Mouse (Mus musculus) heart, embryonic 14.5 days (tissue): ENCODE measurements around the gene Pdxdc1. TPM values are rescaled to one million over a fixed set of nuclear protein-coding genes. Genes with fewer than 3 reads are reported as not detected.

Experiments used
- ATAC-seq: fragments of 200-750 bp; cut with Nextera tagmentation; 2 replicates; pipeline ENCODE4 v1.8.0; 2017; ENCODE audit warnings: low read depth, moderate TSS enrichment; ENCODE audit not compliant: insufficient number of reproducible peaks, insufficient read depth, low FRiP score
- H3K27ac ChIP-seq, 2 experiments: fragments of 200-500 bp in 1 of 2; fragments of 300-500 bp in 1 of 2; sonication (generic) in 1 of 2; replicated peaks in 1 of 2; 2 replicates each; pipeline ENCODE4 v1.5.1; 2012 to 2014; ENCODE audit warnings: low read depth in 2 of 2, low read length in 2 of 2, control low read depth in 1 of 2, mild to moderate bottlenecking in 1 of 2, mixed read lengths in 1 of 2; ENCODE audit not compliant: control insufficient read depth in 1 of 2, insufficient read depth in 1 of 2
- H3K27me3 ChIP-seq: fragments of 300-500 bp; sonication (generic); 2 replicates; pipeline ENCODE4 v1.6.1; 2014; ENCODE audit warnings: mild to moderate bottlenecking, low read length, control low read depth; ENCODE audit not compliant: control insufficient read depth, insufficient read depth
- H3K36me3 ChIP-seq: fragments of 300-500 bp; sonication (generic); 2 replicates; pipeline ENCODE4 v1.6.1; 2014; ENCODE audit warnings: mild to moderate bottlenecking, control low read depth, low read length, mixed read lengths; ENCODE audit not compliant: control insufficient read depth, insufficient read depth
- H3K4me1 ChIP-seq, 2 experiments: fragments of 200-500 bp in 1 of 2; fragments of 300-500 bp in 1 of 2; sonication (generic) in 1 of 2; 2 replicates each; pipeline ENCODE4 v1.6.1; 2012 to 2014; ENCODE audit warnings: low read length in 2 of 2, control low read depth in 1 of 2, mixed read lengths in 1 of 2; ENCODE audit not compliant: control insufficient read depth in 2 of 2, insufficient read depth in 2 of 2
- H3K4me2 ChIP-seq: fragments of 300-500 bp; sonication (generic); 2 replicates; pipeline ENCODE4 v1.6.1; 2014; ENCODE audit warnings: mild to moderate bottlenecking, low read length
- H3K4me3 ChIP-seq, 2 experiments: fragments of 200-500 bp in 1 of 2; fragments of 300-500 bp in 1 of 2; sonication (generic) in 1 of 2; 2 replicates each; pipeline ENCODE4 v1.5.1; 2012 to 2014; ENCODE audit warnings: low read length in 2 of 2, mild to moderate bottlenecking in 2 of 2, control low read depth in 1 of 2, low read depth in 1 of 2, moderate library complexity in 1 of 2; ENCODE audit not compliant: control insufficient read depth in 1 of 2, insufficient read depth in 1 of 2
- H3K9ac ChIP-seq: fragments of 300-500 bp; sonication (generic); 2 replicates; pipeline ENCODE4 v1.6.1; 2014; ENCODE audit warnings: mild to moderate bottlenecking, low read length
- H3K9me3 ChIP-seq: fragments of 300-500 bp; sonication (generic); 2 replicates; pipeline ENCODE4 v1.6.1; 2016; ENCODE audit warnings: low read length, control low read depth; ENCODE audit not compliant: control insufficient read depth
- WGBS: fragments of 180-500 bp; shearing (Covaris S2); extraction: QIAGEN DNeasy Blood & Tissue Kit; methylation state at CpG from one replicate; pipeline ENCODE4 v1.1.7; 2014; 5-methylcytosine and 5-hydroxymethylcytosine counted together
- polyA plus RNA-seq: library from polyadenylated mRNA; unstranded; fragments of >200 nt; fragmentation: Nextera tagmentation; extraction: Ambion mirVana; gene quantifications from 2 replicates; pipeline ENCODE4 v1.2.1, GENCODE M21; 2014

The Pdxdc1 gene
- polyA plus RNA-seq, 1 experiment from 2014 or later, result 73.0 TPM

DNA sequence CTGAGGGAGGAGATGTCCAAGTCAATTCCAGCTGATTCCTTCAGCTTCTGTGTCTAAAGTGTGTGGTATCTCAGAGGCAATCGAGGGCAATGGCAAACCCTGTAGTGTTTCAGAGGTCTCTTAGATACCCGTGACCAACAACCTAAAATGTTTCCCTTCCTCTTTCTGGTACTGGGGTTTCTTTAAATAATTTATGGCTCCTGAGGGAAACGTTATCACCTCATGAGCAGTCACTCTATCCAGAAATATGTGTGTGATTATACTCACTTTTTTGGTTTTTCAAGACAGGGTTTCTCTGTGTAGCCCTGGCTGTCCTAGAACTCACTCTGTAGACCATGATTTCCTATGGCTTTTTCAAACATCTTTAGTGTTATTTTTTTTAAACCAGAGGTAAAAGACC is 4.4 kb upstream of the Pdxdc1 start:
- Histone ChIP-seq H3K9ac (no peak overlapping the region), H3K9me3 (no peaks in the 10 kb centered on the region), H3K27me3 (no peaks in the 10 kb centered on the region), H3K27ac (no peak overlapping the region), H3K36me3 (no peaks in the 10 kb centered on the region), H3K4me3 (no peak overlapping the region), H3K4me2 (no peak overlapping the region), H3K4me1 (peaks cover 0 to 3% of the 10 kb centered on the region in 2 experiments; a peak in 2 of 4 replicates)
- no peak for ATAC-seq
- WGBS, result 75% methylated on average over 3 of the region's 3 CpGs

- Histone ChIP-seq H3K4me1 (peaks cover 4 to 13% of the 10 kb centered on the region in 2 experiments; a peak in 3 of 4 replicates), H3K27ac (peak overlapping the region; percentile 78 to 95)
- WGBS, result 7% methylated on average over 8 of the region's 8 CpGs
Observed at GRCm38 (mm10) chr16:13903488-13903887, 557 bp upstream of the Pdxdc1 start.

DNA sequence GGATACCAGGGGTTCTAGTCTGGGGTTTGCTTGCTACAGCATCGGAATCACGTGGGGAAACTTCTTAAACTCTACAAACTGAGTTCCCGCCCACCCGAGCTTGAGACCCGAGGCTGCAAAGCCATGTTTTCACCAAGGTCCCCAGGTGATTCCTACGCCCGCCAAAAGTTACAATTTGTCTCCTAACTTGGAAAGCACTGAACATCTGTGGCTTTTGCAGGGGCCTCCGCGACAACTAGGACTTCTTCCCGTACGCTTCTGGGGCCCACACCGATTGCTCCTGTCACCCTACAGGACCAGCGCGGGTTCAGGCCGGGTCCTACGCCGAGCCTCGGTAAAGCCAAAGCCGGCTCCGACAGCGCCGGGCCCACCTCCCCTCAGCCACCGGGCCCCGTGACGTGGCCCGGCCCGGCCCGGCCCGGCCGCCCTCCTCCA is 517 bp downstream of the Pdxdc1 start:
- Histone ChIP-seq H3K4me1 (peaks cover 4 to 13% of the 10 kb centered on the region in 2 experiments; a peak in 3 of 4 replicates), H3K9me3 (no peaks in the 10 kb centered on the region), H3K27me3 (no peaks in the 10 kb centered on the region), H3K27ac (peak overlapping the region; percentile 57 to 78), H3K4me3 (peak overlapping the region; percentile 77 to 97), H3K4me2 (peak overlapping the region; percentile 81), H3K36me3 (no peaks in the 10 kb centered on the region), H3K9ac (peak overlapping the region; percentile 96)
- 1% methylated on average over 29 of the region's 30 CpGs for WGBS
- ATAC-seq, result peak; percentile 42; the same call in 1 of the 2 replicates

More at GRCm38 (mm10) chr16:13903488-13903887, 557 bp upstream of the Pdxdc1 start:
- peak overlapping the region; percentile 77 to 97 for H3K4me3 ChIP-seq
- no peaks in the 10 kb centered on the region for H3K27me3 ChIP-seq
- H3K9me3 ChIP-seq, result no peaks in the 10 kb centered on the region
- ATAC-seq, result peak; percentile 68
- peak overlapping the region; percentile 96 for H3K9ac ChIP-seq
- H3K36me3 ChIP-seq, result no peaks in the 10 kb centered on the region
- H3K4me2 ChIP-seq, result peak overlapping the region; percentile 81

GRCm38 (mm10) chr16:13898981-13899380 is 4.0 kb downstream of the Pdxdc1 start:
- no peak for ATAC-seq
- 69% methylated on average over 2 of the region's 2 CpGs for WGBS
- H3K4me1 ChIP-seq, result peaks cover 4 to 13% of the 10 kb centered on the region in 2 experiments; a peak in 3 of 4 replicates
- H3K36me3 ChIP-seq, result no peaks in the 10 kb centered on the region
- no peak overlapping the region for H3K4me3 ChIP-seq
- H3K27me3 ChIP-seq, result no peaks in the 10 kb centered on the region
- no peaks in the 10 kb centered on the region for H3K9me3 ChIP-seq
- no peak overlapping the region for H3K4me2 ChIP-seq
- no peak overlapping the region for H3K27ac ChIP-seq
- H3K9ac ChIP-seq, result no peak overlapping the region

- ATAC-seq, result no peak
- H3K9ac ChIP-seq, result no peak overlapping the region
- WGBS, result 71% methylated on average over 3 of the region's 3 CpGs
Observed at GRCm38 (mm10) chr16:13896357-13896756, 6.6 kb downstream of the Pdxdc1 start.

GRCm38 (mm10) chr16:13895740-13896139 is 7.2 kb downstream of the Pdxdc1 start:
- no peak for ATAC-seq
- H3K4me3 ChIP-seq, result no peak overlapping the region
- H3K36me3 ChIP-seq, result no peaks in the 10 kb centered on the region
- WGBS, result 79% methylated on average over 3 of the region's 3 CpGs
- no peaks in the 10 kb centered on the region for H3K9me3 ChIP-seq
- no peaks in the 10 kb centered on the region for H3K27me3 ChIP-seq
- H3K27ac ChIP-seq, result no peak overlapping the region
- no peak overlapping the region for H3K9ac ChIP-seq
- H3K4me2 ChIP-seq, result no peak overlapping the region
- H3K4me1 ChIP-seq, result no peaks in the 10 kb centered on the region

More at GRCm38 (mm10) chr16:13896357-13896756, 6.6 kb downstream of the Pdxdc1 start:
- Histone ChIP-seq H3K4me2 (no peak overlapping the region), H3K27me3 (no peaks in the 10 kb centered on the region), H3K4me3 (no peak overlapping the region), H3K36me3 (no peaks in the 10 kb centered on the region), H3K27ac (no peak overlapping the region), H3K9me3 (no peaks in the 10 kb centered on the region), H3K4me1 (peaks cover 0 to under 1% of the 10 kb centered on the region in 2 experiments; a peak in 1 of 4 replicates)

DNA sequence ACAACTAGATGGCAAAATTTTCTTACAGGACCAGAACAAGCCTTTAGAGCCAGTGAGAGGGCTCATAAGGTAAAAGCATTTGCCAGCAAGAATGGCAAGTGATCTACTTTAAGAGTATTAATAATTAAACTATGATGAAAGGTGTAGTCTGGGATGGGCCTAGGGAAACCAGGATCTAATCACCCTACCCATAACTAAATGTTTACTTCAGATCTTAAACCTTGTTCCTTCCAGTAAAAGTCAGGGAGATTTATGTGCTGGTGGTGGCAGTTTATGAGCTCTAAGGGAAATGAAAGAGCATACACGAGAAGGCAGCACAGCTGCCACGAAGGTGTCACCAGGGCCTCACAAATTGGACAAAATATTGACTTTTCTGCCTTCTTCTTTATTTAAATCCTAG is 8.8 kb downstream of the Pdxdc1 start:
- no peaks in the 10 kb centered on the region for H3K9me3 ChIP-seq
- H3K4me1 ChIP-seq, result no peaks in the 10 kb centered on the region
- H3K36me3 ChIP-seq, result no peaks in the 10 kb centered on the region
- ATAC-seq, result no peak
- no peak overlapping the region for H3K9ac ChIP-seq
- H3K27ac ChIP-seq, result no peak overlapping the region
- H3K4me3 ChIP-seq, result no peak overlapping the region
- no peak overlapping the region for H3K4me2 ChIP-seq
- WGBS, result 90% methylated on average over 2 of the region's 2 CpGs
- H3K27me3 ChIP-seq, result no peaks in the 10 kb centered on the region

DNA sequence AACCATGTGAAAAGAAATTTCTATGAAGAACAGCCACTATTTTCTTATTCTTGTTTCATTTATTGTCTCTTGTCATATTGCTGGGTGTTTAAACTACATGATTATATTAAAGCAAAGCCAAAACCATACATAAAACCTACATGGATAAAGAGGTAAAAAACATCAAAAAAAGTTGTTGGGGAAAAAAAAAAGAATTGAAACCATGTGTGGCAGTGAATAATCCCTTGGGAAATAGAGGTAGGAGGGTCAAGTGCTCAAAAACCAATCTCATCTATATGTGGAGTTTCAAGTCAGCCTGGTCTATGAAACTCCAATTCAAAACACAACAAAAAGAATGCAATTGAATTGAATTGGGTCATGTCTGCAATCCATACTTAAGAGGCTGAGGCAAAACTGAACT is 10.1 kb downstream of the Pdxdc1 start:
- Histone ChIP-seq H3K27me3 (no peaks in the 10 kb centered on the region), H3K4me2 (no peak overlapping the region), H3K36me3 (no peaks in the 10 kb centered on the region), H3K4me1 (no peaks in the 10 kb centered on the region), H3K4me3 (no peak overlapping the region), H3K9me3 (no peaks in the 10 kb centered on the region), H3K27ac (no peak overlapping the region), H3K9ac (no peak overlapping the region)
- no peak for ATAC-seq
